21 mouse cellular contexts compared by ENCODE assay signal in genomic region chr2:181216037-181216436, GRCm38 (mm10). TPM values are rescaled to one million over a fixed set of nuclear protein-coding genes. Genes with fewer than 3 reads are reported as not detected.
"Had no signal": no experiment of that assay in that cellular context is flagged by ENCODE, and none has a peak within 500 bp of the region (broad histone marks: within the 10 kb centered on the region; RNA-seq: fewer than 3 reads in every experiment).

No protein-coding gene starts in this region.

- H3K4me3 ChIP-seq: lung, embryonic 15.5 days; megakaryocyte, embryonic 14.5 days; midbrain, embryonic 13.5 days; midbrain, embryonic 15.5 days; neural tube, embryonic 12.5 days; stomach, embryonic 15.5 days had no signal

- DNase-seq: lung, adult 2 months; lung, postnatal 14 days; lung, postnatal 36 days; right cerebral cortex, postnatal 14 days; thymus, adult 2 months; thymus, postnatal 25 days; thymus, postnatal 4 days had no signal

- H3K4me2 ChIP-seq: lung, embryonic 15.5 days; midbrain, embryonic 11.5 days; midbrain, embryonic 13.5 days; midbrain, embryonic 15.5 days; neural tube, embryonic 12.5 days; stomach, embryonic 15.5 days had no signal

- ATAC-seq: lung, postnatal 0 days; midbrain, embryonic 13.5 days; midbrain, embryonic 15.5 days had no signal

- H3K9me3 ChIP-seq: lung, embryonic 15.5 days; megakaryocyte, embryonic 14.5 days; midbrain, embryonic 13.5 days; midbrain, embryonic 15.5 days; neural tube, embryonic 12.5 days; stomach, embryonic 15.5 days had no signal

- H3K27ac ChIP-seq: lung, embryonic 15.5 days; macrophage; midbrain, embryonic 13.5 days; midbrain, embryonic 15.5 days; neural tube, embryonic 12.5 days; stomach, embryonic 15.5 days; stomach, postnatal 0 days had no signal

- H3K9ac ChIP-seq: lung, embryonic 15.5 days; midbrain, embryonic 13.5 days; midbrain, embryonic 15.5 days; neural tube, embryonic 12.5 days; stomach, embryonic 15.5 days had no signal

- H3K36me3 ChIP-seq: lung, embryonic 15.5 days; midbrain, embryonic 13.5 days; midbrain, embryonic 15.5 days; neural tube, embryonic 12.5 days; stomach, embryonic 15.5 days had no signal

RNA-seq across cellular contexts. Expression of gene Srms, which starts 3.1 kb away (rescaled TPM):
- total RNA-seq: megakaryocyte progenitor cell, adult 5-6 weeks had no signal
- polyA plus RNA-seq: macrophage; midbrain, embryonic 13.5 days had no signal

RNA-seq across cellular contexts. Expression of gene Fndc11, which starts 3.8 kb away (rescaled TPM):
- total RNA-seq: megakaryocyte progenitor cell, adult 5-6 weeks; monocyte, adult 5-6 weeks had no signal
- polyA plus RNA-seq: macrophage; neural tube, embryonic 12.5 days; neural tube, embryonic 14.5 days had no signal

RNA-seq across cellular contexts. Expression of gene Ptk6, which starts 13.4 kb away (rescaled TPM):
- total RNA-seq: megakaryocyte progenitor cell, adult 5-6 weeks; midbrain, postnatal 0 days had no signal
- polyA plus RNA-seq: macrophage; midbrain, embryonic 11.5 days; midbrain, embryonic 13.5 days; midbrain, embryonic 15.5 days; midbrain, postnatal 0 days; neural tube, embryonic 12.5 days; neural tube, embryonic 14.5 days had no signal
